Mouse (Mus musculus): ENCODE measurements around the gene Klrb1.
A peak's percentile ranks its signal among the peaks of the same experiment; 100 is the strongest.
"Not testable (repeated sequence)": the region's sequence is repeated elsewhere in the genome, so short reads cannot be mapped to it uniquely, and the experiment has no call there.

Gene Klrb1

GRCm38 (mm10) chr6:128722959-128723358 lies at the start of gene Klrb1:
TSS of gene Klrb1 (minus strand) at chr6:128723059.
- no peak for DNase-seq (ENCODE audit: low read depth)

GRCm38 (mm10) chr6:128769481-128770253 lies 46.8 kb upstream of the Klrb1 start:
- DNase-seq (ENCODE audit: low read depth) = no peak

GRCm38 (mm10) chr6:128768047-128768446 lies 45.2 kb upstream of the Klrb1 start:
- DNase-seq (ENCODE audit: low read depth) = no peak

- peak; percentile 46 for DNase-seq (ENCODE audit: low read depth)
These were observed 43.8 kb upstream of the Klrb1 start for GRCm38 (mm10) chr6:128766486-128767254.

- no peak for DNase-seq (ENCODE audit: low read depth)
These were observed 42.4 kb upstream of the Klrb1 start for GRCm38 (mm10) chr6:128765211-128765610.

GRCm38 (mm10) chr6:128764598-128764997 lies 41.7 kb upstream of the Klrb1 start:
- peak; percentile 9 for DNase-seq (ENCODE audit: low read depth)

- DNase-seq (ENCODE audit: low read depth) = peak; percentile 85
These were observed 41.1 kb upstream of the Klrb1 start for GRCm38 (mm10) chr6:128763736-128764523.

- DNase-seq (ENCODE audit: low read depth) = not testable (repeated sequence)
These were observed 40.2 kb upstream of the Klrb1 start for GRCm38 (mm10) chr6:128762892-128763670.

- peak; percentile 8 for DNase-seq (ENCODE audit: low read depth)
These were observed 38.3 kb upstream of the Klrb1 start for GRCm38 (mm10) chr6:128761144-128761540.

- peak; percentile 57 for DNase-seq (ENCODE audit: low read depth)
These were observed 37.7 kb upstream of the Klrb1 start for GRCm38 (mm10) chr6:128760416-128761143.

GRCm38 (mm10) chr6:128760016-128760415 lies 37.2 kb upstream of the Klrb1 start:
- DNase-seq (ENCODE audit: low read depth) = peak; percentile 70

GRCm38 (mm10) chr6:128759221-128759950 lies 36.5 kb upstream of the Klrb1 start:
- no peak for DNase-seq (ENCODE audit: low read depth)

- DNase-seq (ENCODE audit: low read depth) = not testable (repeated sequence)
These were observed 32.5 kb upstream of the Klrb1 start for GRCm38 (mm10) chr6:128755402-128755763.

- not testable (repeated sequence) for DNase-seq (ENCODE audit: low read depth)
These were observed 32.0 kb upstream of the Klrb1 start for GRCm38 (mm10) chr6:128754748-128755401.

- DNase-seq (ENCODE audit: low read depth) = not testable (repeated sequence)
These were observed 31.4 kb upstream of the Klrb1 start for GRCm38 (mm10) chr6:128754265-128754664.

- DNase-seq (ENCODE audit: low read depth) = not testable (repeated sequence)
These were observed 30.9 kb upstream of the Klrb1 start for GRCm38 (mm10) chr6:128753610-128754224.

GRCm38 (mm10) chr6:128747006-128747405 lies 24.1 kb upstream of the Klrb1 start:
- not testable (repeated sequence) for DNase-seq (ENCODE audit: low read depth)

GRCm38 (mm10) chr6:128737445-128737844 lies 14.6 kb upstream of the Klrb1 start:
- no peak for DNase-seq (ENCODE audit: low read depth)

GRCm38 (mm10) chr6:128736100-128736499 lies 13.2 kb upstream of the Klrb1 start:
- peak; percentile 6 for DNase-seq (ENCODE audit: low read depth)
